Mouse (Mus musculus): ENCODE measurements around the gene Sult6b1.

DNA sequence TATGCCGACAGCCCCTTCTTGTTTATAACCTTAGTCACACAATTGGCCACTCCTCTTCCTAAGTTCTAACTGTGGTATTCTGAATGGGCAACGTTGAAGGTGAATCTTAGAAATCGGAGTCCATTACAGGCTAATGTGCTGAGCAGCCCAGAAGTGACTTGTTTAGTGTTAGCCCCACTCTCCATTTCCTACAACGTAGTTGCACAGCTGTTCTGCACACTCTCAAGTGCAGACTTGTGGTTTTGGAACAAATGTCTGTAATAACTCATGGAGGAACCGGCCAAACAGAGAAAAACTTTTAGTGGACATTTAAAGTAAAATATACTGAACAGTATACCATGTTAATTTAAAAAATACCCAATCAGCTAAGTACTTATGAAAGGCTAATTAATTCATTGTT, 45.3 kb upstream of the Sult6b1 start:
- TF ChIP-seq CTCF (IDR thresholded peaks at IDR 0.05; ENCODE audit: low read depth) (no peak), EP300 (IDR thresholded peaks at IDR 0.05; ENCODE audit: low read depth) (no peak)

Measured in liver, postnatal 0 days (tissue).